Mouse (Mus musculus): ENCODE measurements around the gene Rai1.

Rai1 gene

DNA sequence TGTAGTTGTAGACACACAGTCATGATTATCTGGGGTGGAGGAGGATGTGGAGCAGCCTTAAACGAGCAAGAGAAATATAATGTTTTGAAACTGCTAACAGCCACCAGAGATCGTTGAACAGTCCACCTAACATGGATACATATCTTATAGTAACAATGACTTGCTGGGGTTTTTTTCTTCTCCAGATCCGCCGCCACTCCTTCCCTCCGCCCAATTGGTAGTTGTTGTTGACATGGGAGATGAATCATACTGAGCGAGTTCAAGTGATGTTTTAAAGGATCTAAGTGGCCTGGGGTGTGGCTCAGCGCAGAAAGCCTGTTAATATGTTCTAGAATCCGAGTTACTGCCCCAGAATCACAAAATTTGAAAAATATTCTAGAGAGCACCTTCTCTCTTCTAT is 114.8 kb downstream of the Rai1 start:
- in situ Hi-C loops (cut with MseI, MboI) = no loop called here

GRCm38 (mm10) chr11:60220291-60220804 is 115.5 kb downstream of the Rai1 start:
- in situ Hi-C loops (cut with MseI, MboI) = no loop called here

DNA sequence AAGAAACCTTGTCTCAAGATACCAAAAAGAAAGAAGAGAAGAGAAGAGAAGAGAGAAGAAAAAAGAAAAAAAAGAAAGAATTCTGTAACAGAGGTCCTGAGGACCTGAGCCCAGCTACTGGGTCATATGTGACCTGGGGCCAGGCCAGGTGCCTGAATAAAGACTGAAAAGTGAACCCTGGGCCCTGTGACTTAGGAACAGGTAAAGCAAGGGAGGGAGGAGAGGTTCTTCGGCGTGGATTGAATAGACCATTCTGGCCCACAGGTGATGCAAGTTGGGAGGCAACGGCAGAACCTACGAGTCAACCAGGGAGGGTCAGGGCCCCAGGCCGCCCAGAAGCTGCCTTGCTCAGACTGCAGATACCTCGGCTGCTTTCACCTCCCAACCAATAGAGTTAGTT is 116.6 kb downstream of the Rai1 start:
- in situ Hi-C loops (cut with MseI, MboI) = no loop called here

GRCm38 (mm10) chr11:60222085-60222468 is 117.3 kb downstream of the Rai1 start:
- in situ Hi-C loops (cut with MseI, MboI) = no loop called here

DNA sequence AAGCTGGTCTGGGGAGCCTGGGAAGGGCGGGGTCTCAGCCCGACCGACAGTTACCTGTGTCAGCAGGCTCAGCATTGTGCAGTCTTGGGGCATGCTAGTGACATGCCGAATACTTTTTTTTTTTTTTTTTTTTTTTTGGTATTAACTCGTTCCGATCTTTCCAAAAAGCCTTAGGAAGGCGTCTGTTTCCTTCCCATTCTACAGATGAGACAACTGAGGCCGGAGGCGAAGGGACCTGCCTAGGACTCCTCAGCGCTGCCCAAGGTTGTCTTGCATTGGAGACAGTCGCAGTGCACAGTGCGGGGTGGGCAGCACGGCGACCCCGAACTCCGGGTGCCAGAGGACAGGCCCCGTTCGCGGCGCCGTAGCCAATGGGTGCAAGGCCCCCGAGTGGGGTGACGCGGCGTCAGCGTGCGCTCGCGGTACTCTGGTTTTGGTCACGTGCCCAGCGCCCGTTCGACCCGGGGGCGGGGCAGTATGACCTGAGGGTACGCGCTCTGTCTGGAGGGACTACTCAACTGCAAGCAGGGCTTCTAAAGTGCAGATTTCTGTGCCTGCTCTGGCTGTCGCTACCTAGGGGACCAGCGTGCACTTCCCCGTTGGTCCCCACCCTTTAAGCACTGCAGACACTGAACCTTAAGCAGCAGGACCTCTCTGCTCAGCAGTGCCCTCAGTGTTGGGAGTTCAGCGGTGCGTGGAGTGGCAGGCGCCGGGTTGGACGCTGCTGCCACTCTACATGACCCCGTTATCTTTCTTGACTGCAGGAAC is 117.8 kb downstream of the Rai1 start, which contains the start of gene Srebf1:
TSS of gene Srebf1 (minus strand) at position 113 of the 768 bp plus-strand sequence.
- in situ Hi-C loops (cut with MseI, MboI) = no loop called here

DNA sequence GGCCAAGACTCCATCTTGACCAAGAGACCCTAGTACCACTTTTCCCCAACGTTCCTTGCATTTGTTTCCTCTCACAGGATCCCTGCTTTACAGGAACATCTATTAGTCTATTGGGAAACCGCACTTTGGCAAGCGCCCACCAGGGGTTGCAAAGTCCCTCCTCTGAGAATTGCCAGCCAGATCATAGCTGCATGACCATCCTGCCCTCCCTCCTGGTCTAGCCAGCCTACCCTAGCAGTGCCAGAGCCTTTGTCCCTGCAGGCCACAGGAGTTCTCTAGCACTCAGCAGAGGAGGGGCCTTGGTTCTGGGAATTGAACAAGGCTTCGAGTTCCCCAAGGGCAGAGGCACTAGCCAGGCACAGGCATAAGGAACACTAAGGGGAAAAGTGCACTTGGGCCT is 119.9 kb downstream of the Rai1 start:
- in situ Hi-C loops (cut with MseI, MboI) = no loop called here

- in situ Hi-C loops (cut with MseI, MboI) = no loop called here
Observed at GRCm38 (mm10) chr11:60225874-60226273, 121.1 kb downstream of the Rai1 start.

GRCm38 (mm10) chr11:60228525-60228924 is 123.7 kb downstream of the Rai1 start:
- in situ Hi-C loops (cut with MseI, MboI) = no loop called here

DNA sequence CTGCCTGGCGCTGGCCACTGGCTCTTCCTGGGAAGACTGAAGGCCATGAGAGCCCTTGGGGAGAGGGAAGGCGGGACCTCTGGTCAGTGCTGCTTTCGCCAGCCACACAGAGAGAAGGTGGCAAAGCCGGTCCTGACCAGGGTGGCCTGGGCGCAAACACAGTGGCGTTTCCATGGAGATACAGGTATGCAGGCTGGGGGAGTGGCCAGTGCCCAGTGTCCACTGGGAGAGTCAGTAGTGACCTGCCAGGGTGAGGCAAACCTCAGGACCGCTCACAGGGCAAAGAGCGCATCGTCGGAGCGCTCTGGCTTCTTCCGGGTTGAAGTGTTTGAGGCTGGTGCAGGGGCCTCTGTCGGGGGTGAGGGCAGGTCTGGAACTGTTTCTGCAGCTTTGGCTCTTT is 125.0 kb downstream of the Rai1 start:
- in situ Hi-C loops (cut with MseI, MboI) = no loop called here

DNA sequence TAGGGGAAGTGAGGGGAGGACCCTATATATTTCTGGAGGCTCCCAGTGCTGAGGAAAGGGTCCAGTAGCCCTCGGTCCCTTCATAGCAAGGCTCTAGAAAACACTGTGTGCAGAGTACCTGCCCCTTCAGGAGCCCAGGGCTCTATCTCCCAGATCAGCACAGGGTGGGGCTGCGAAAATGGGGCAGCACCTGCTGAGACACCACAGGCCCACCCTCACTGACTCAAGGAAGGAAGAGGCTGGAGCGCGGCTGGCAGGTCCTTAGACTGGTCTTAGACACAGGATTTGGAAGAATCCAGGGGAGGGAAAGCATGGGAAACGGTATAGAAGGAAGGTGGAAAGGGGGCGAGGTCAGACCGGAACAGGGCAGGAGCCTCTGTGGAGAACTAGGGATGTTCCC is 125.7 kb downstream of the Rai1 start:
- in situ Hi-C loops (cut with MseI, MboI) = no loop called here

GRCm38 (mm10) chr11:60231326-60231725 is 126.5 kb downstream of the Rai1 start:
- in situ Hi-C loops (cut with MseI, MboI) = no loop called here

GRCm38 (mm10) chr11:60231951-60232350 is 127.1 kb downstream of the Rai1 start:
- in situ Hi-C loops (cut with MseI, MboI) = no loop called here

DNA sequence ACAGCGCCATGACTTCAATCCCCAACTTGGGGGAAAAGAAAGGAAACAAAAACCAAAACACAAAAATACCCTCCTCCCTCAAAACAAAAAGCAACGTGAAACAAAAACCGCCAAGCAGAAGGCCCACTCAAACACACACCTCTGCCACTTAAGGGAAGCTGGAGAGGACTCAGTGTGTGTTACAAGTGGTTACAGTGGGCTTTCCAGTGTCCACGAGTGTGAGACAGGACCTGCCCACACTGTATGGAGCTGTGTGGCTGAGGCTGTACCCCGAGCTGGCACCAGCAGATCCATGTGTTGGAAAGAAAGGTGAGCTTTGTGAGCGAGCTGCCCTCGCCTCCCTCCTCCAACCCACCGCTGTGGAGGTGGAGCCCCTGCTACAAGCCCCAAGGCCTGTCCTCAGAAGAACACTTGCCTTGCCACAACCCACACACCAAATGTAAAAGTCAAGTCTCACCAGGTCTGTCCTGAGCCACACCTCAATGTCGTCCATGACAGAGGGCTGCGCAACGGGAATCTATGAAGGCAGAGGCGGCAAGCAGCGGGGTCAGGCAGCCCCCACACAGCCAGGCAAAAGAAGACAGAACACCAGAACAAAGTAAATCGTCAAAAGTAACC is 127.7 kb downstream of the Rai1 start:
- in situ Hi-C loops (cut with MseI, MboI) = no loop called here

GRCm38 (mm10) chr11:60233235-60233634 is 128.4 kb downstream of the Rai1 start:
- in situ Hi-C loops (cut with MseI, MboI) = no loop called here

DNA sequence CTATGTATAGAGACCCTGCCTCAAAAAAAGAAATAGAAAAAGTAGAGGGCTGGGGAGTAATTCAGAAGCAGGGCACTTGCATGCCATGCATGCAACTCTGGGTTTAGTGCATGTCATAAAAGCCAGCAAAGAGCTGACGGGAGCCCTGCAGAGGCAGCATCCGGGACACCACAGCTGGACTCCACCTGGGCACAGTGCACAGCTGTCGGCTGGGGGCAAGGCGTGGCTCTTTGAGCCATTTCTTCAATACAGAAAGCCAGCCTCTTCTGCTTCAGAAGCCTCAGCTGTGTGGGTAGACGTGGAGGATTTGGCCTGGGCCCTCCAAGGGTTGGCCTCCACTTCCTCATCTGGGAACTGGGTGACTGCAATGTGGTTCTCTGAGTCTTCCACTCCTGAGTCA is 130.5 kb downstream of the Rai1 start:
- in situ Hi-C loops (cut with MseI, MboI) = no loop called here

GRCm38 (mm10) chr11:60240509-60240908 is 135.7 kb downstream of the Rai1 start:
- in situ Hi-C loops (cut with MseI, MboI) = no loop called here

GRCm38 (mm10) chr11:60244503-60245143 is 139.8 kb downstream of the Rai1 start:
- in situ Hi-C loops (cut with MseI, MboI) = no loop called here

DNA sequence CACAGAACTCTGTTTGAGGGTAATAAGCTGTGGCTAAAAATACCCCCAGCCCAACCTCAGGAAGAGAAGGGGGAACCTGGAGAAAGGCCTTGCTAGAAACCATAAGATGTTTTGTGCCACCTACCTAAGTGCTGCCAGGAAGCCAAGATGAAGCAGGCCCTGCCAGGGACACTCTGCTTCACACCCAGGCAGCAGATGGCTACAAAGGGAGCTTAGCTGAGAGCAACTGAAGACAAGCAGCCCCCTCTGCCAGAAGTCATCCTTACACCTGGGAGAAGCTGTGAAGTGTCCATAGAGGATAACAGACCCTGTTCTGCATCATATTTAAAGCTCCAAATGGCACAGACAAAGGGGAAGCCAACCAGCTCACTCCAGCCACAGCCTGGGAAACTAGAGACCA is 141.3 kb downstream of the Rai1 start:
- in situ Hi-C loops (cut with MseI, MboI) = no loop called here

DNA sequence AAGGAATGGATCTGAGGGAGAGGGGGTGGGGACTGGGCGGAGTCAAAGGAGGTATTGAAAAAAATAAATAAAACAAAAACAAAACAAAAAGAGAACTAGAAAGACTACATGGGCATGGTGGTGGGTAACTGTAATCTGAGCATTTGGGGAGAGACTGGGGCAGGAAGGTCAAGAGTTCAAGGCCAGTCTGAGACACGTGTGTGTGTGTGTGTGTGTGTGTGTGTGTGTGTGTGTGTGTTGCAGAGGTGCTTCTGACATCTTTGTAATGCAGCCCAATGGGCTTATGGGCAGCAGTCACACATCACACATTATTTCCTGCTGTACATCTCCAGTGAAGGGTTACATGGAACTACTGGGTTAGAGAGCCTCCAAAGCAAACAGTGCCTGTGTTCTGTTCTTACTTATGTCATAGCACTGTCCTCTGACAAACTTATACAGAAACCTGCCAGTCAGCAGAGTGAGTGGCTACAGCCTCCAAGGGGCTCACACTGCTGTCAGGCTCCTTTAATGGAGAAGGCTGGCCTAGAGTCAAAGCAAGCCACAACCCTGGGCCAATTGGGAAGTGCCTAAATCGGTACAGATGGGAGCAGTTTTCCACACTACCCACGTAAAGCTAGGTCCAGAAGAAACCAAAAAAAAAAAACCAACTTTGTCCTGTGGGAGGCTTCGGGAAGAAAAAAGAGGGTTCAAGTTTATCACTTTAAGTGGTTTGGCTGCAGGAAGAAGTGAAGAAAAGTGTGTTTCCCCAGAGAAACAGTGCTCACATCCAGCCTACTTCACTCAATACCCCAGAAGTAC is 143.1 kb downstream of the Rai1 start:
- in situ Hi-C loops (cut with MseI, MboI) = no loop called here

All from mouse trophoblast stem cell (cell line).